In the genomic region with DNA sequence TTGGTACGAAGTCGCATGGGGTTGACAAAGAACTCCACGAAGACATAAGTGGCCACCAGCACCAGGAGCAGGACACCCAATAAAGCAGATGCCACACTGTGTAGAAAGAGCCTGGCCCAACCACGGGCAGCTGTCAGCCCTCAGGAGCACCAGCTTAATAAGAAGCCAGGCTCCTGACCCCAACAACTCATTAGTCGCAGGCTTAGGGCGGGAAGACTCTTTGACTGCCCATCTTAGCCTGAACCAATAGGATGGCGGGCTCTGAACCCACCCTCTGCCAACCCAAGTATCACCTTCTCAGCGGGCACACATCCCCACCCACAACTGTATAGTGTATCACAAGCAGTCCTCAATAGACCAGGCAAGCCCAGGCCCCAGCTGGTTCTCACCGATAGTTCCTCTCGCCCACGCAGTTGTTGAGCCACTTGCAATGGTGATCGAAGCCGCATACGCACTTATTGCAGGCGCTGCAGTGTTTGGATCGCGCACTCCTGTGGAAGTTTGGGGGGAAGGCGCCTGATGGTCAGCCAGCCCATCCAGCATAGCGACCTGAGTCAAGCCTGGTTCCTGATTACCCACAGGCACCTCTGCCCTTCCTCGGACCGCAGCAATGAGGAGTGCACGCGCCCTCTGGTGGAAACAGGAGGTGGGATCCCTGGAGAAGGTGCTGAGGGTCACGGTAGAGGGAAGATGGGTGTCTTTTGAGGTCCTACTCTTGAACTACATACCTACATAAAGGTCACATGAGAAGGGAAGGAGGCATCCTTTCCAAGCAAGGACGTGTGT, we compare ENCODE assay signal across 1 mouse cellular context.
TF ChIP-seq lines count a peak whose summit lies in the region.

No protein-coding gene starts in this region.

TF ChIP-seq in CH12.LX, 34 proteins besides CTCF, POLR2A, EP300 and RAD21:
- TF ChIP-seq CHD1 (IDR thresholded peaks at IDR 0.05; ENCODE audit: low read depth, low read length) (no peak), ZNF384 (IDR thresholded peaks at IDR 0.05; ENCODE audit: low read depth, low read length) (0 out of 2 replicates have a peak, but pooled peaks have one; percentile 36), ZC3H11A (IDR thresholded peaks at IDR 0.05; ENCODE audit: low read depth, low read length) (no peak; the same call in 1 of the 2 replicates), SMC3 (IDR thresholded peaks at IDR 0.05; ENCODE audit: low read depth, low read length) (peak; percentile 94)
TF ChIP-seq in CH12.LX: peak in this region for 2.
